Mouse (Mus musculus) ES-E14 (cell line): ENCODE measurements around the gene Scg5. TPM values are rescaled to one million over a fixed set of nuclear protein-coding genes. Genes with fewer than 3 reads are reported as not detected.

ENCODE experiments used
- DNase-seq: peaks from one replicate; pipeline ENCODE4 v3.0.0-alpha.2; 2013; ENCODE audit warnings: low read depth, low spot score
- H3K27ac ChIP-seq: 2 replicates; pipeline ENCODE4 v1.5.1; 2012; ENCODE audit warnings: low read depth, mild to moderate bottlenecking, low read length, moderate library complexity, mixed read lengths; ENCODE audit not compliant: poor library complexity, insufficient read depth, severe bottlenecking
- H3K36me3 ChIP-seq: 2 replicates; pipeline ENCODE4 v1.6.1; 2012; ENCODE audit warnings: mild to moderate bottlenecking, low read length, moderate library complexity, mixed read lengths; ENCODE audit not compliant: control insufficient read depth, poor library complexity, insufficient read depth, severe bottlenecking
- H3K4me1 ChIP-seq, 2 experiments: fragments of 150-350 bp in 1 of 2; sonication (generic) in 1 of 2; 2 replicates each; pipeline ENCODE4 v1.6.1; 2012; ENCODE audit warnings: low read length in 2 of 2, mild to moderate bottlenecking in 1 of 2, mixed read lengths in 1 of 2; ENCODE audit not compliant: control insufficient read depth in 2 of 2, insufficient read depth in 2 of 2, poor library complexity in 1 of 2
- H3K4me3 ChIP-seq, 2 experiments: fragments of 150-350 bp in 1 of 2; sonication (generic) in 1 of 2; 2 replicates each; pipeline ENCODE4 v1.5.1; 2012; ENCODE audit warnings: low read length in 2 of 2, low read depth in 1 of 2, mild to moderate bottlenecking in 1 of 2, mixed read lengths in 1 of 2; ENCODE audit not compliant: insufficient read depth in 1 of 2, poor library complexity in 1 of 2, severe bottlenecking in 1 of 2
- H3K9ac ChIP-seq: 2 replicates; pipeline ENCODE4 v1.6.1; 2012; ENCODE audit warnings: low read depth, mild to moderate bottlenecking, low read length, mixed read lengths; ENCODE audit not compliant: poor library complexity, insufficient read depth, severe bottlenecking
- H3K9me3 ChIP-seq: fragments of 150-350 bp; sonication (generic); 2 replicates; pipeline ENCODE4 v1.6.1; 2012; ENCODE audit warnings: low read depth, mild to moderate bottlenecking, low read length; ENCODE audit not compliant: control insufficient read depth, insufficient read depth
- CHD2 ChIP-seq: IDR thresholded peaks from 2 replicates; pipeline ENCODE4 v1.6.1; 2014; ENCODE audit warnings: mild to moderate bottlenecking, low read depth, low read length, inconsistent platforms
- HCFC1 ChIP-seq: IDR thresholded peaks from 2 replicates; pipeline ENCODE4 v1.6.1; 2012; ENCODE audit warnings: low read length, inconsistent platforms, borderline replicate concordance; ENCODE audit not compliant: insufficient read depth
- MAFK ChIP-seq: IDR thresholded peaks from 2 replicates; pipeline ENCODE4 v1.6.1; 2014; ENCODE audit warnings: mild to moderate bottlenecking, low read depth, low read length, inconsistent platforms; ENCODE audit not compliant: insufficient read depth
- ZC3H11A ChIP-seq: IDR thresholded peaks from 2 replicates; pipeline ENCODE4 v1.6.1; 2012; ENCODE audit warnings: low read depth, mild to moderate bottlenecking, inconsistent platforms, low read length, borderline replicate concordance
- ZNF384 ChIP-seq: IDR thresholded peaks from 2 replicates; pipeline ENCODE4 v1.6.1; 2012; ENCODE audit warnings: low read depth, low read length, inconsistent platforms
- in situ Hi-C, 2 experiments: fragments of 600-800 bp; cut with MboI; formaldehyde crosslinking; loops; one replicate each; pipeline ENCODE4 v1.15.1; 2025; ENCODE audit warnings: low sequenced_read_pairs in 2 of 2, inconsistent platforms in 1 of 2; ENCODE audit not compliant: unreplicated experiment in 2 of 2
- total RNA-seq: library from RNA; depleted of rRNA; stranded (reverse); fragments of 300-350 nt; gene quantifications from 2 replicates; pipeline ENCODE4 v1.2.3, GENCODE M21; 2012

Gene Scg5
- total RNA-seq, 1 experiment = not detected

- in situ Hi-C loops = no loop called here
- no peak overlapping the region for H3K4me3 ChIP-seq
- H3K9ac ChIP-seq = no peak overlapping the region
- H3K36me3 ChIP-seq = no peaks in the 10 kb centered on the region
- H3K4me1 ChIP-seq = no peaks in the 10 kb centered on the region
- DNase-seq = no peak
- H3K27ac ChIP-seq = no peak overlapping the region
- no peak for TF ChIP-seq CHD2
- TF ChIP-seq ZC3H11A = no peak
- no peak for TF ChIP-seq ZNF384
- no peak for TF ChIP-seq HCFC1
- no peak for TF ChIP-seq MAFK
- no peaks in the 10 kb centered on the region for H3K9me3 ChIP-seq
Observed at GRCm38 (mm10) chr2:113779336-113779735, 49.6 kb downstream of the Scg5 start.

- H3K9ac ChIP-seq = no peak overlapping the region
Observed at GRCm38 (mm10) chr2:113778036-113778435, 50.9 kb downstream of the Scg5 start.

GRCm38 (mm10) chr2:113776297-113776696 is 52.6 kb downstream of the Scg5 start:
- no peak for DNase-seq
- Histone ChIP-seq H3K36me3 (no peaks in the 10 kb centered on the region), H3K9me3 (no peaks in the 10 kb centered on the region), H3K9ac (no peak overlapping the region), H3K4me3 (no peak overlapping the region), H3K4me1 (no peaks in the 10 kb centered on the region), H3K27ac (no peak overlapping the region)
- TF ChIP-seq MAFK (no peak), ZNF384 (no peak), CHD2 (no peak), ZC3H11A (no peak), HCFC1 (no peak)
- in situ Hi-C loops = no loop called here

More at GRCm38 (mm10) chr2:113778036-113778435, 50.9 kb downstream of the Scg5 start:
- Histone ChIP-seq H3K4me3 (no peak overlapping the region), H3K27ac (no peak overlapping the region), H3K9me3 (no peaks in the 10 kb centered on the region), H3K4me1 (no peaks in the 10 kb centered on the region), H3K36me3 (no peaks in the 10 kb centered on the region)
- no peak for DNase-seq
- TF ChIP-seq ZNF384 = no peak
- no peak for TF ChIP-seq MAFK
- no peak for TF ChIP-seq ZC3H11A
- TF ChIP-seq HCFC1 = no peak
- TF ChIP-seq CHD2 = no peak
- in situ Hi-C loops = no loop called here

GRCm38 (mm10) chr2:113774150-113774805 is 54.6 kb downstream of the Scg5 start:
- Histone ChIP-seq H3K4me3 (no peak overlapping the region), H3K27ac (no peak overlapping the region), H3K4me1 (no peaks in the 10 kb centered on the region), H3K9ac (no peak overlapping the region), H3K9me3 (no peaks in the 10 kb centered on the region), H3K36me3 (no peaks in the 10 kb centered on the region)
- no peak for TF ChIP-seq MAFK
- TF ChIP-seq ZNF384 = no peak
- no peak for TF ChIP-seq CHD2
- TF ChIP-seq HCFC1 = no peak
- no peak for TF ChIP-seq ZC3H11A
- in situ Hi-C loops = no loop called here
- no peak for DNase-seq

GRCm38 (mm10) chr2:113768541-113769303 is 60.2 kb downstream of the Scg5 start:
- DNase-seq = no peak
- no peak overlapping the region for H3K27ac ChIP-seq
- in situ Hi-C loops = no loop called here
- H3K4me3 ChIP-seq = no peak overlapping the region
- H3K9ac ChIP-seq = no peak overlapping the region
- H3K36me3 ChIP-seq = no peaks in the 10 kb centered on the region
- no peak for TF ChIP-seq ZC3H11A
- no peak for TF ChIP-seq CHD2
- TF ChIP-seq HCFC1 = no peak
- TF ChIP-seq MAFK = no peak
- no peak for TF ChIP-seq ZNF384
- no peaks in the 10 kb centered on the region for H3K4me1 ChIP-seq
- no peaks in the 10 kb centered on the region for H3K9me3 ChIP-seq
